Mouse (Mus musculus): ENCODE results near the gene Myg1.

DNA sequence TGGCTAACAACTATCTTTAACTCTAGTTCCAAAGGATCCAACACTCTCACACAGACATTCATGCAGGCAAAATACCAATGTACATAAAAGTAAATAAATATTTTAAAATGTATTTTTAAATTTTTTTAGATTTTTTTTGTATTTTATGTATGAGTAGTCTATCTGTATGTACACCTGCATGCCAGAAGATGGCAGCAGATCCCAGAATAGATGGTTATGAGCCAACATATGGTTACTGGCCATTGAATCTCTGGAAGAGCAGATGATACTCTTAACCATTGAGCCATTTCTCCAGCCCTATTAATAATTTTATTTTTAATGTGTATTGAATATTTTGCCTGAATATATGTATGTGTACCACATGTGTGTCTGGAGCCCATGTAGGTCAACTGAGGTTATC is 44.1 kb upstream of the Myg1 start:
- TF ChIP-seq CTCF (IDR thresholded peaks at IDR 0.05; ENCODE audit: insufficient read depth, low read depth, low read length) (no peak), POLR2A (IDR thresholded peaks at IDR 0.05; ENCODE audit: insufficient read depth, low read depth, low read length) (no peak)
